Mouse (Mus musculus): Measurements from ENCODE around the gene C1qtnf5.
"Not testable (repeated sequence)": the region's sequence is repeated elsewhere in the genome, so short reads cannot be mapped to it uniquely, and the experiment has no call there.

The C1qtnf5 gene

GRCm38 (mm10) chr9:44106596-44106995 is 449 bp upstream of the C1qtnf5 start:
- DNase-seq = peak in 1 of 2 experiments; percentile 61

- DNase-seq = peak; percentile 51 to 63
Measured at GRCm38 (mm10) chr9:44107557-44108179, 623 bp downstream of the C1qtnf5 start.

GRCm38 (mm10) chr9:44108269-44109055 is 1.4 kb downstream of the C1qtnf5 start:
- DNase-seq = no peak

GRCm38 (mm10) chr9:44109360-44110095 is 2.5 kb downstream of the C1qtnf5 start:
- peak; percentile 78 to 85 for DNase-seq

GRCm38 (mm10) chr9:44111909-44112308 is 4.9 kb downstream of the C1qtnf5 start:
- not testable (repeated sequence) for DNase-seq

GRCm38 (mm10) chr9:44113105-44113789 is 6.2 kb downstream of the C1qtnf5 start, which contains the start of the genes Gm49380 and Rnf26:
Gene Gm49380, minus strand, starts transcription at chr9:44113500.
Gene Rnf26, minus strand, starts transcription at chr9:44113517.
- peak; percentile 94 to 98 for DNase-seq

- DNase-seq = no peak
Measured at GRCm38 (mm10) chr9:44114453-44114852, 7.4 kb downstream of the C1qtnf5 start.

GRCm38 (mm10) chr9:44115599-44115998 is 8.6 kb downstream of the C1qtnf5 start:
- no peak for DNase-seq

GRCm38 (mm10) chr9:44116182-44116581 is 9.1 kb downstream of the C1qtnf5 start:
- DNase-seq = no peak

- no peak for DNase-seq
Measured at GRCm38 (mm10) chr9:44119011-44119410, 12.0 kb downstream of the C1qtnf5 start.

- no peak for DNase-seq
Measured at GRCm38 (mm10) chr9:44119948-44120465, 13.0 kb downstream of the C1qtnf5 start.

GRCm38 (mm10) chr9:44124317-44124716 is 17.3 kb downstream of the C1qtnf5 start:
- DNase-seq = no peak

GRCm38 (mm10) chr9:44125026-44125425 is 18.0 kb downstream of the C1qtnf5 start:
- no peak for DNase-seq

GRCm38 (mm10) chr9:44125546-44126428 is 18.7 kb downstream of the C1qtnf5 start:
- peak; percentile 86 to 93 for DNase-seq

- no peak for DNase-seq
Measured at GRCm38 (mm10) chr9:44126746-44127145, 19.7 kb downstream of the C1qtnf5 start.

GRCm38 (mm10) chr9:44127351-44127801 is 20.3 kb downstream of the C1qtnf5 start:
- no peak for DNase-seq

- DNase-seq = no peak
Measured at GRCm38 (mm10) chr9:44129633-44130032, 22.6 kb downstream of the C1qtnf5 start.

- peak; percentile 51 for DNase-seq
Measured at GRCm38 (mm10) chr9:44130034-44130433, 23.0 kb downstream of the C1qtnf5 start.

- DNase-seq = peak in 1 of 2 experiments; percentile 23
Measured at GRCm38 (mm10) chr9:44130581-44131275, 23.7 kb downstream of the C1qtnf5 start.

- no peak for DNase-seq
Measured at GRCm38 (mm10) chr9:44131276-44131590, 24.2 kb downstream of the C1qtnf5 start.

GRCm38 (mm10) chr9:44132200-44132599 is 25.2 kb downstream of the C1qtnf5 start:
- DNase-seq = no peak

Measured in cerebellum, adult 18-20 months (tissue).